Mouse (Mus musculus): Measurements from ENCODE around the gene Krt20. TPM values are rescaled to one million over a fixed set of nuclear protein-coding genes. Genes with fewer than 3 reads are reported as not detected.

The Krt20 gene
- polyA plus RNA-seq, 1 experiment from 2014 or later, result 1.00 TPM

DNA sequence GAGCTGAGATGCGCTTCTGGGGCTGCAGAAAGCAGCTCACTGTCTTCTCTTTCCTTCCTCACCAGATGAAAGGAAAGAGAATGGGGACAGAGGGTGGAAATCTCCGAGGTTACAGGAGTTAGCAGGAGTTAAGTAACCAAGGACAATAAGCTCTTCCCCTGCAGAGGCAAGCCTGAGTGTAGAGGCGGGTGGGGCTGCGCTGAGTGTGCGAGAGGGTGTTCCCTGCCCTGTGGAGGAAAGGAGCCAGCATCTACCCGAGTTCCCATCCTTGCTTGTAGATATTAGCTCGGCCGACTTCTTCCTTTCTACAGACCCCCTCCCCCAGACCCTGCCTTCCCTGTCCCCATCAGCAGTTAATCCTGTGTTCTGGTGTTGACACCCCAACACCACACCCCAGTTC lies 39.1 kb downstream of the Krt20 start:
- no peaks in the 10 kb centered on the region for H3K36me3 ChIP-seq (replicated peaks)
- 60% methylated on average over 8 of the region's 8 CpGs for WGBS

DNA sequence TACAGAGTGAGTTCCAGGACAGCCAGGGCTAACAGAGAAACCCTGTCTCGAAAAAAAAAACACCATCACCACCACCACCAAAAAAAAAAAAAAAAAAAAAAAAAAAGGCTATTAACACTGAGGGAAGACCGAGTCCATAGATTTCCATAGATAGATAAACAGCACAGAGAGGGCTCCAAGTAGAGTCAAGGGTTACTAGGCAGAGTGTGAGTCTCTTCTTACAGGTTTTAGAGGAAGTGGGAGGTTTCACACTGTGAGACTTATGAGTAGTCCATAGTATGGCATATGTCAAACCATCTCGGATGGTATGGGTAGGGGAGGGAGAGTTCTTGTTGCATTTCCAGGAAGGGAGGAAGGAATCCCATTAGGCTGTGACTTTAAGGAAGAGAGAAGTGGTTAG lies 39.9 kb downstream of the Krt20 start:
- 69% methylated on average over 3 of the region's 3 CpGs for WGBS
- Histone ChIP-seq H3K9me3 (no peaks in the 10 kb centered on the region), H3K4me1 (no peaks in the 10 kb centered on the region), H3K36me3 (replicated peaks) (no peaks in the 10 kb centered on the region), H3K27me3 (replicated peaks; ENCODE audit: low read depth, poor library complexity, severe bottlenecking) (no peaks in the 10 kb centered on the region), H3K4me3 (no peak overlapping the region), H3K27ac (replicated peaks) (no peak overlapping the region)
- DNase-seq (ENCODE audit: low spot score), result no peak

More for the DNA sequence above, 39.1 kb downstream of the Krt20 start:
- Histone ChIP-seq H3K4me3 (no peak overlapping the region), H3K4me1 (no peaks in the 10 kb centered on the region), H3K27me3 (replicated peaks; ENCODE audit: low read depth, poor library complexity, severe bottlenecking) (no peaks in the 10 kb centered on the region), H3K27ac (replicated peaks) (no peak overlapping the region), H3K9me3 (no peaks in the 10 kb centered on the region)
- DNase-seq (ENCODE audit: low spot score), result no peak

DNA sequence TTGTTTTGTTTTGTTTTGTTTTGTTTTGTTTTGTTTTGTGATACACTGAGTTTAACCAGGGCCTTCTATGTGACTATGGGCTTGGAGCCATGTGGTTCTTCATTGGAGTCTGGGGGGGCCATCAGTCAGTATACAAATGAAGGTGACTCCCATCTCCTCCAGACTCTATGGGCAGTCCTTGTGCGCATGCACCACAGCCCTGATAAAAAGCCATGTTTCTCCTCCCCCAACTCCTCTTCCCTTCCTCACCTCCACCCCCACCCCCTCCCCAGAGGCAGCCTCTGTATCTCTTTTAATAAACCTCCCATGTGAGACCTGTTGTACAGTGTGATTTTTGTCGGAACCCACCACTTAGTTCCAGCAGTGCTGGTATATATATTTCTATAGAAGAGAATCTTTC lies 41.3 kb downstream of the Krt20 start:
- no peaks in the 10 kb centered on the region for H3K27me3 ChIP-seq (replicated peaks; ENCODE audit: low read depth, poor library complexity, severe bottlenecking)
- H3K27ac ChIP-seq (replicated peaks), result no peak overlapping the region
- no peaks in the 10 kb centered on the region for H3K9me3 ChIP-seq
- H3K36me3 ChIP-seq (replicated peaks), result no peaks in the 10 kb centered on the region
- no peak for DNase-seq (ENCODE audit: low spot score)
- no peak overlapping the region for H3K4me3 ChIP-seq
- 82% methylated on average over 2 of the region's 2 CpGs for WGBS
- no peaks in the 10 kb centered on the region for H3K4me1 ChIP-seq

DNA sequence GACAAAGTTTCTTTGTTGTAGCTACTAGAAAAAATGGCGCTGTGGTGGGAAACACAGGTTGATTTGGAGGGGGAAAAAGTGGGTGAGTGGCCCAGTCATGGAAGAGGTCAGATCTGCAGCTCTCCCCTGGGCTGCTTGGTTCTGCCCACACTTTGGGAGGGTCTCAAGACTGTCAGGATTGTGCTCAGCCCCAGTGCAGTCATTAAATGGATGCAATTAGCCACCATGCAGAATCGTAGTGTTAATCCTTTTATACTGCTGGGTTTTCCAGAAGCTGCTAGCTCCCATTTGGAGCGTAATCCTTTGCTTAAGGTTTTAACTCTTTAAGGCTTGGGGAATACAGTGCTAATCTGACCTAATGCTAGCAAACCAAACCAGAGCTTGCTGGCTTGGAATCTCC lies 41.9 kb downstream of the Krt20 start:
- Histone ChIP-seq H3K27me3 (replicated peaks; ENCODE audit: low read depth, poor library complexity, severe bottlenecking) (no peaks in the 10 kb centered on the region), H3K9me3 (no peaks in the 10 kb centered on the region), H3K36me3 (replicated peaks) (no peaks in the 10 kb centered on the region), H3K4me1 (no peaks in the 10 kb centered on the region), H3K4me3 (no peak overlapping the region), H3K27ac (replicated peaks) (no peak overlapping the region)
- DNase-seq (ENCODE audit: low spot score), result no peak
- WGBS, result 38% methylated on average over 3 of the region's 3 CpGs

DNA sequence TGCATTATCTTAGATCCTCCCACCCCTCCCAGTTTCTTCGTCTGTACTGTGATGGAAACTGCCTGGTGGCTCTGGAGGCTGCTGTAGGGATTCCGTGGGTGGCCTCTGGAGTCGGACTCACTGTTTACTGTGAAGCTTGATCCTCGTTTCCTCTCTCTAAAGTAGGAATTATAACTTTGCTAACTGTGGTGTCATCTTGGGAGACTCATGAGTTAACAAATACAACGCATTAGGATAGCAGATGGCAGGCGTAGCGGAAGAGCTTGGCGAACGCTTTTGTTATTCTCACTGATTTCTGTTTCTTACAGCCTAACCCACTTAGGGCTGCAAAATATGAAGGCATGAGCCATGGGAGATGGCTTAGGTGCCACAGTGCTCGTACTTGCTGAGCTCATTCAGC lies 45.5 kb downstream of the Krt20 start:
- Histone ChIP-seq H3K36me3 (replicated peaks) (peaks cover 8% of the 10 kb centered on the region), H3K4me3 (no peak overlapping the region), H3K27me3 (replicated peaks; ENCODE audit: low read depth, poor library complexity, severe bottlenecking) (no peaks in the 10 kb centered on the region), H3K27ac (replicated peaks) (no peak overlapping the region), H3K9me3 (no peaks in the 10 kb centered on the region), H3K4me1 (no peaks in the 10 kb centered on the region)
- DNase-seq (ENCODE audit: low spot score), result no peak
- WGBS, result 88% methylated on average over 10 of the region's 10 CpGs

DNA sequence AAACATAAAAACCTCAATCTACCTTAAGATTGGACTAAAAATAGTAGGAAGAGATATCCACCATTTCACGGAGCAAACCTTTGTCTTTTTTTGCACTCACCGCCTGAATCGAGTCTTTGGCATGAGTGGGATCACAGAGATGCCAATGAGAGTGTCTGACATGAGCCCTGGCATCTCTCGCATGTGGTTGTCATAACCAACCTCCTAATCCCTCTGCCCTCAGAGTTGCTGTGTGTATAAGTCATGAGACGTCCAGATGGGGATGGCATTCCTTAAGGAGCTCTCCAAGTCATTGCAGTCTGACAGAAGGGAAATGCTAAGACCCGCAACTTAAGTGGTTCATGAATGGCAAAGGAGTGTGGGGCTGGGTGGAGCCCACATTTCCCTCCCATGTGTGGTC lies 46.6 kb downstream of the Krt20 start:
- no peaks in the 10 kb centered on the region for H3K27me3 ChIP-seq (replicated peaks; ENCODE audit: low read depth, poor library complexity, severe bottlenecking)
- no peak overlapping the region for H3K27ac ChIP-seq (replicated peaks)
- H3K9me3 ChIP-seq, result no peaks in the 10 kb centered on the region
- 0 out of 2 replicates have a peak, but pooled peaks cover 5% of the 10 kb centered on the region for H3K4me1 ChIP-seq
- H3K36me3 ChIP-seq (replicated peaks), result peaks cover 10% of the 10 kb centered on the region
- WGBS, result 83% methylated on average over 6 of the region's 6 CpGs
- no peak overlapping the region for H3K4me3 ChIP-seq
- no peak for DNase-seq (ENCODE audit: low spot score)

DNA sequence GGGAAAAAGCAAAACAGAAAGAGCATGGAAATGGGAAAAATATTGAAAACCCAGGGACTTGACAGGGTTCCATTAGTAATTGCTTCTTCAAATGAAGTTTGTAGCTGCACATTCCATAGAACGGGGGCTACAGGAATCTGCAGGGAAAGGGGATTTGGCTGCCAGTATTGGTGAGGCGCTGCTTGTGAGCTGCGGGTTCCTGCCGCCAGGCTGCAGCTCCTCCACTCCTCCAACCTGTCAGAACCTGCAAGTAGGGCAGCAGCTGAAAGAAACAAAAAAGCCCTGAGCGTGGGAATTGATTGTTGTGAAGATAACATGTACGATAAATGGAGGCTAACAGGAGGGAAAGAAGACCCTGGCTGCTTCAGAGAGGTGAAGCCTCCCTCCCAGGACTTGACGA lies 47.1 kb downstream of the Krt20 start:
- peak; percentile 10 for DNase-seq (ENCODE audit: low spot score)
- 81% methylated on average over 7 of the region's 7 CpGs for WGBS
- Histone ChIP-seq H3K9me3 (no peaks in the 10 kb centered on the region), H3K36me3 (replicated peaks) (peaks cover 10% of the 10 kb centered on the region), H3K4me3 (no peak overlapping the region), H3K27me3 (replicated peaks; ENCODE audit: low read depth, poor library complexity, severe bottlenecking) (no peaks in the 10 kb centered on the region), H3K4me1 (0 out of 2 replicates have a peak, but pooled peaks cover 7% of the 10 kb centered on the region), H3K27ac (replicated peaks) (no peak overlapping the region)

DNA sequence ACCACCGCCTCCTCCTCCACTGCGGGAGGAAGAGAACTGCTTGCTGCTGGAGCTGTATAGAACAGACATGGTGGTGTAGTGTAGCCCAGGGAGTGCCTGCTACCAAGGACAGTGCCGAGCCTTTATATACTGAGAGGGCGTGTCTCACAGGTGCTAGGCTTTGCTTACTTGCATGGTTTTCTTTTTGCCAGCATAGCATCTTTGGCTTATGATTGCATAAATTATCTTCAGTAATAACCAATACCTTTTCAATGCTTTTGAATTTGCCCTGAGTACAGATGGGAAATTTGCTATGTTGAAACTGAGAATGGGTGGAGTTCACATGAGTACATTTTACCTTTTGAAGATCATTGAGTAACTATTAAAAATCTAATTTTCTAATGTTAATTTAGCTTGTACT lies 48.7 kb downstream of the Krt20 start, which contains the start of gene Krt10:
Krt10 (minus strand) TSS at position 101 of the 400 bp plus-strand sequence.
- H3K36me3 ChIP-seq (replicated peaks), result peaks cover 10% of the 10 kb centered on the region
- H3K27me3 ChIP-seq (replicated peaks; ENCODE audit: low read depth, poor library complexity, severe bottlenecking), result 0 out of 2 replicates have a peak, but pooled peaks cover 3% of the 10 kb centered on the region
- no peak within 1 kb of the TSS for H3K27ac ChIP-seq (replicated peaks)
- H3K9me3 ChIP-seq, result no peaks in the 10 kb centered on the region
- H3K4me3 ChIP-seq, result no peak within 1 kb of the TSS
- DNase-seq (ENCODE audit: low spot score), result no peak
- 85% methylated on average over 4 of the region's 4 CpGs for WGBS
- 0 out of 2 replicates have a peak, but pooled peaks cover 7% of the 10 kb centered on the region for H3K4me1 ChIP-seq

DNA sequence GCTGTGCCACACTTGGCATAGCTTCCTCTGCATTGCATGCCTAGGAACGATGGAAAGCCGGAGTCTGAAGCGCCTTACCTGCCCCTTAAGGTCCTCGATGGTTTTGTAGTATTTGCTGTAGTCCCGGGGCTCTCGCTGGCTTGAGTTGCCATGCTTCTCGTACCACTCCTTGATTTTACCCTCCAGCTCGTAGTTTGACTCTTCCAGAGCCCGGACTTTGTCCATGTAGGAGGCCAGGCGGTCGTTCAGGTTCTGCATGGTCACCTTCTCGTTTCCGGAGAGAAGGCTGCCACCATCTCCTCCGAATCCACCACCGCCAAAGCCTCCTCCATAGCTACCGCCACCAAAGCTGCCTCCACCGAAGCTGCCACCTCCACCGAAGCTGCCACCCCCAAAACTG lies 49.3 kb downstream of the Krt20 start:
- WGBS, result 94% methylated on average over 18 of the region's 18 CpGs
- H3K4me3 ChIP-seq, result no peak overlapping the region
- H3K27me3 ChIP-seq (replicated peaks; ENCODE audit: low read depth, poor library complexity, severe bottlenecking), result 0 out of 2 replicates have a peak, but pooled peaks cover 5% of the 10 kb centered on the region
- H3K4me1 ChIP-seq, result 0 out of 2 replicates have a peak, but pooled peaks cover 7% of the 10 kb centered on the region
- H3K27ac ChIP-seq (replicated peaks), result no peak overlapping the region
- H3K36me3 ChIP-seq (replicated peaks), result peaks cover 10% of the 10 kb centered on the region
- H3K9me3 ChIP-seq, result no peaks in the 10 kb centered on the region
- no peak for DNase-seq (ENCODE audit: low spot score)

DNA sequence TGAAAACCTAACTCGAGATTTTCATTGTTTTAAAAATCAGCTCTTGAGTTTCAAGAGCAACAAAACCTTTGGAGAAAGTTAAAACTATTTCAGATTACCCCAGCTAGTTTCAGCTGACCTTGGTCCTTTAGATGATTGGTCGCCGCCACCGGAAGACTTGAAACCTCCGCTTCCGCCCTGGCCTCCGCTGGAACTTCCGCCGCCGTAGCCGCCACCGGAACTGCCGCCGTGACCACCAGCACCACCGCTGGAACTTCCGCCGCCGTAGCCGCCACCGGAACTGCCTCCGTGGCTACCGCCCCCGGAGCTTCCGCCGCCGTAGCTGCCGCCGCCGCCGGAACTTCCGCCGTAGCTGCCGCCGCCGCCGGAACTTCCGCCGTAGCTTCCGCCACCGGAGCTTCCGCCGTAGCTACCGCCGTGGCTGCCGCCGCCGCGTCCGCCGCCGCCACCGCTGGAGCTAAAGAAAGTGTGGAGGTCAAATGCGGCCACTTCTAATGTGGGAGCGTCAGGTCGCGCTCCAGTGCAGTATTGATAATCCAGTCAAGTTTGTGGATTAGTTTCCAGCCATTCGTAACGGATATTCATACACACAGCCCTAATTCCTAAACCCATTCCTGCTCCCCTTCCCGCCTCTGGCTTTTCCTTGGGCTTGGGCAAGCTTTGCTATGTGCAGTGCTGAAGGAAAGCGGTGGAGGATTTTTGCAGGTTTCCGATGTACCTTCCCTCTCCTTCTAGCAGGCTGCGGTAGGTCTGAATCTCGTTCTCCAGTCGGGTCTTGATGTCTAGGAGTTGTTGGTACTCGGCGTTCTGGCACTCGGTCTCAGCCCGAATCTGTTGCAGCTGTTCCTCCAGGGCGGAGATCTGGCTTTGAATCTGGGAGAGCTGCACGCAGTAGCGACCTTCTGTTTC lies 51.9 kb downstream of the Krt20 start:
- 3% methylated on average over 71 of the region's 71 CpGs for whole genome bisulfite sequencing
- Histone ChIP-seq H3K4me3 (peak overlapping the region; percentile 71), H3K27ac (replicated peaks) (peak overlapping the region; percentile 88), H3K27me3 (replicated peaks; ENCODE audit: low read depth, poor library complexity, severe bottlenecking) (peaks cover 18% of the 10 kb centered on the region), H3K4me1 (0 out of 2 replicates have a peak, but pooled peaks cover 7% of the 10 kb centered on the region), H3K9me3 (no peaks in the 10 kb centered on the region), H3K36me3 (replicated peaks) (peaks cover 10% of the 10 kb centered on the region)
- peak; percentile 94 for DNase-seq (ENCODE audit: low spot score)

DNA sequence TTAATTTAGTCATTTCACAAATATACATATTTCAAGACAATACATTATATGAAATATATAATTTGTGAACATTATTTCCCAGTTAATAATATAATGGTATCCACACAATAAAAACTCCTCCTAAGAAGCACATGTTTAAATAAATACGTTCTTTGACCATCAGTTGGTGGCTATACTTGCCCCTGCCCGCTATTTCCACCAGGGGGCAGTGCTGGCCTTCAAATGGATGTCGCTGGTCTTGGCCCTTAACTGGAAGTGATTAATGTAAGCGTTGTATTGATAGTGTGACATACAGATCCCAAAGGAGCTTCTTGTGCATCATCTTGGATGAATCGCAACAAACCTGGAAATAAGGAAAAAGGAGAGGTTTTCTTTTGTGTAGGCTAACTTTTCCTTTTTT lies 58.4 kb downstream of the Krt20 start:
- Histone ChIP-seq H3K27ac (replicated peaks) (no peak overlapping the region), H3K4me1 (no peaks in the 10 kb centered on the region), H3K27me3 (replicated peaks; ENCODE audit: low read depth, poor library complexity, severe bottlenecking) (peaks cover 18% of the 10 kb centered on the region), H3K4me3 (no peak overlapping the region), H3K36me3 (replicated peaks) (no peaks in the 10 kb centered on the region), H3K9me3 (no peaks in the 10 kb centered on the region)
- 16% methylated on average over 5 of the region's 5 CpGs for WGBS
- DNase-seq (ENCODE audit: low spot score), result peak; percentile 77

Data from embryonic facial prominence, embryonic 10.5 days (tissue).